Mouse (Mus musculus): ENCODE data around the gene Dusp16. TPM values are rescaled to one million over a fixed set of nuclear protein-coding genes. Genes with fewer than 3 reads are reported as not detected.

The Dusp16 gene
- polyA plus RNA-seq, 1 experiment from 2014 or later = 16.7 TPM

- Histone ChIP-seq H3K4me1 (ENCODE audit: control insufficient read depth, insufficient read depth, low read length) (no peaks in the 10 kb centered on the region), H3K27me3 (ENCODE audit: control insufficient read depth, insufficient read depth, low read length) (no peaks in the 10 kb centered on the region), H3K4me2 (ENCODE audit: low read depth) (no peak overlapping the region), H3K36me3 (ENCODE audit: control insufficient read depth, insufficient read depth, low read length) (peaks cover 5% of the 10 kb centered on the region), H3K27ac (ENCODE audit: low read depth, low read length) (no peak overlapping the region), H3K4me3 (ENCODE audit: low read depth, low read length) (no peak overlapping the region), H3K9me3 (ENCODE audit: control insufficient read depth, low read length) (no peaks in the 10 kb centered on the region), H3K9ac (ENCODE audit: low read length) (no peak overlapping the region)
- ATAC-seq (ENCODE audit: insufficient read depth, low FRiP score, low TSS enrichment) = no peak
- no peak for DNase-seq (ENCODE audit: low spot score)
- WGBS = 92% methylated on average over 11 of the region's 11 CpGs
Measured at GRCm38 (mm10) chr6:134718668-134719065, 73.8 kb downstream of the Dusp16 start.

GRCm38 (mm10) chr6:134717886-134718667 is 74.3 kb downstream of the Dusp16 start:
- DNase-seq (ENCODE audit: low spot score) = no peak
- Histone ChIP-seq H3K27ac (ENCODE audit: low read depth, low read length) (no peak overlapping the region), H3K9me3 (ENCODE audit: control insufficient read depth, low read length) (no peaks in the 10 kb centered on the region), H3K4me2 (ENCODE audit: low read depth) (no peak overlapping the region), H3K4me1 (ENCODE audit: control insufficient read depth, insufficient read depth, low read length) (no peaks in the 10 kb centered on the region; the same call in 1 of the 2 replicates), H3K27me3 (ENCODE audit: control insufficient read depth, insufficient read depth, low read length) (no peaks in the 10 kb centered on the region), H3K9ac (ENCODE audit: low read length) (no peak overlapping the region), H3K36me3 (ENCODE audit: control insufficient read depth, insufficient read depth, low read length) (peaks cover 5% of the 10 kb centered on the region), H3K4me3 (ENCODE audit: low read depth, low read length) (no peak overlapping the region)
- ATAC-seq (ENCODE audit: insufficient read depth, low FRiP score, low TSS enrichment) = no peak
- WGBS = 94% methylated on average over 20 of the region's 20 CpGs

GRCm38 (mm10) chr6:134716168-134716587 is 76.2 kb downstream of the Dusp16 start:
- Histone ChIP-seq H3K4me2 (ENCODE audit: low read depth) (no peak overlapping the region), H3K9ac (ENCODE audit: low read length) (no peak overlapping the region), H3K9me3 (ENCODE audit: control insufficient read depth, low read length) (no peaks in the 10 kb centered on the region), H3K4me1 (ENCODE audit: control insufficient read depth, insufficient read depth, low read length) (no peaks in the 10 kb centered on the region; the same call in 1 of the 2 replicates), H3K4me3 (ENCODE audit: low read depth, low read length) (no peak overlapping the region), H3K27ac (ENCODE audit: low read depth, low read length) (no peak overlapping the region), H3K27me3 (ENCODE audit: control insufficient read depth, insufficient read depth, low read length) (no peaks in the 10 kb centered on the region), H3K36me3 (ENCODE audit: control insufficient read depth, insufficient read depth, low read length) (peaks cover 5% of the 10 kb centered on the region)
- no peak for ATAC-seq (ENCODE audit: insufficient read depth, low FRiP score, low TSS enrichment)
- DNase-seq (ENCODE audit: low spot score) = no peak
- 92% methylated on average over 6 of the region's 6 CpGs for WGBS

GRCm38 (mm10) chr6:134713897-134714296 is 78.5 kb downstream of the Dusp16 start:
- DNase-seq (ENCODE audit: low spot score) = no peak
- H3K4me1 ChIP-seq (ENCODE audit: control insufficient read depth, insufficient read depth, low read length) = no peaks in the 10 kb centered on the region; the same call in 1 of the 2 replicates
- no peaks in the 10 kb centered on the region for H3K9me3 ChIP-seq (ENCODE audit: control insufficient read depth, low read length)
- peak; percentile 54 for ATAC-seq (ENCODE audit: insufficient read depth, low FRiP score, low TSS enrichment)
- no peak overlapping the region for H3K9ac ChIP-seq (ENCODE audit: low read length)
- H3K4me3 ChIP-seq (ENCODE audit: low read depth, low read length) = no peak overlapping the region
- H3K27me3 ChIP-seq (ENCODE audit: control insufficient read depth, insufficient read depth, low read length) = no peaks in the 10 kb centered on the region
- 38% methylated on average over 1 of the region's 1 CpGs for WGBS
- H3K4me2 ChIP-seq (ENCODE audit: low read depth) = no peak overlapping the region
- H3K27ac ChIP-seq (ENCODE audit: low read depth, low read length) = no peak overlapping the region
- H3K36me3 ChIP-seq (ENCODE audit: control insufficient read depth, insufficient read depth, low read length) = peaks cover 5% of the 10 kb centered on the region

- no peak for ATAC-seq (ENCODE audit: insufficient read depth, low FRiP score, low TSS enrichment)
- H3K9me3 ChIP-seq (ENCODE audit: control insufficient read depth, low read length) = no peaks in the 10 kb centered on the region
- WGBS = 31% methylated on average over 3 of the region's 3 CpGs
- no peak overlapping the region for H3K4me3 ChIP-seq (ENCODE audit: low read depth, low read length)
- no peak for DNase-seq (ENCODE audit: low spot score)
- H3K36me3 ChIP-seq (ENCODE audit: control insufficient read depth, insufficient read depth, low read length) = peaks cover 4% of the 10 kb centered on the region
- no peak overlapping the region for H3K4me2 ChIP-seq (ENCODE audit: low read depth)
- H3K27ac ChIP-seq (ENCODE audit: low read depth, low read length) = no peak overlapping the region
- H3K4me1 ChIP-seq (ENCODE audit: control insufficient read depth, insufficient read depth, low read length) = no peaks in the 10 kb centered on the region; the same call in 1 of the 2 replicates
- no peaks in the 10 kb centered on the region for H3K27me3 ChIP-seq (ENCODE audit: control insufficient read depth, insufficient read depth, low read length)
- no peak overlapping the region for H3K9ac ChIP-seq (ENCODE audit: low read length)
Measured at GRCm38 (mm10) chr6:134713321-134713720, 79.1 kb downstream of the Dusp16 start.

- DNase-seq (ENCODE audit: low spot score) = no peak
- no peaks in the 10 kb centered on the region; the same call in 1 of the 2 replicates for H3K4me1 ChIP-seq (ENCODE audit: control insufficient read depth, insufficient read depth, low read length)
Measured at GRCm38 (mm10) chr6:134710020-134710419, 82.4 kb downstream of the Dusp16 start.

GRCm38 (mm10) chr6:134706467-134706866 is 86.0 kb downstream of the Dusp16 start:
- Histone ChIP-seq H3K4me3 (ENCODE audit: low read depth, low read length) (no peak overlapping the region), H3K36me3 (ENCODE audit: control insufficient read depth, insufficient read depth, low read length) (no peaks in the 10 kb centered on the region), H3K27ac (ENCODE audit: low read depth, low read length) (no peak overlapping the region), H3K27me3 (ENCODE audit: control insufficient read depth, insufficient read depth, low read length) (no peaks in the 10 kb centered on the region), H3K4me1 (ENCODE audit: control insufficient read depth, insufficient read depth, low read length) (no peaks in the 10 kb centered on the region), H3K4me2 (ENCODE audit: low read depth) (no peak overlapping the region), H3K9me3 (ENCODE audit: control insufficient read depth, low read length) (no peaks in the 10 kb centered on the region), H3K9ac (ENCODE audit: low read length) (no peak overlapping the region)
- 89% methylated on average over 4 of the region's 4 CpGs for WGBS
- DNase-seq (ENCODE audit: low spot score) = no peak
- ATAC-seq (ENCODE audit: insufficient read depth, low FRiP score, low TSS enrichment) = no peak

More at GRCm38 (mm10) chr6:134710020-134710419, 82.4 kb downstream of the Dusp16 start:
- Histone ChIP-seq H3K4me3 (ENCODE audit: low read depth, low read length) (no peak overlapping the region), H3K9ac (ENCODE audit: low read length) (no peak overlapping the region), H3K27ac (ENCODE audit: low read depth, low read length) (no peak overlapping the region), H3K4me2 (ENCODE audit: low read depth) (no peak overlapping the region), H3K27me3 (ENCODE audit: control insufficient read depth, insufficient read depth, low read length) (no peaks in the 10 kb centered on the region), H3K9me3 (ENCODE audit: control insufficient read depth, low read length) (no peaks in the 10 kb centered on the region), H3K36me3 (ENCODE audit: control insufficient read depth, insufficient read depth, low read length) (no peaks in the 10 kb centered on the region)
- 89% methylated on average over 15 of the region's 15 CpGs for WGBS
- ATAC-seq (ENCODE audit: insufficient read depth, low FRiP score, low TSS enrichment) = no peak

GRCm38 (mm10) chr6:134703053-134703690 is 89.3 kb downstream of the Dusp16 start:
- 87% methylated on average over 4 of the region's 4 CpGs for WGBS
- H3K27me3 ChIP-seq (ENCODE audit: control insufficient read depth, insufficient read depth, low read length) = no peaks in the 10 kb centered on the region

GRCm38 (mm10) chr6:134702184-134702583 is 90.2 kb downstream of the Dusp16 start:
- 97% methylated on average over 7 of the region's 7 CpGs for WGBS
- no peak for ATAC-seq (ENCODE audit: insufficient read depth, low FRiP score, low TSS enrichment)
- no peaks in the 10 kb centered on the region for H3K4me1 ChIP-seq (ENCODE audit: control insufficient read depth, insufficient read depth, low read length)
- no peak overlapping the region for H3K4me2 ChIP-seq (ENCODE audit: low read depth)
- H3K36me3 ChIP-seq (ENCODE audit: control insufficient read depth, insufficient read depth, low read length) = no peaks in the 10 kb centered on the region
- H3K27ac ChIP-seq (ENCODE audit: low read depth, low read length) = no peak overlapping the region
- no peak for DNase-seq (ENCODE audit: low spot score)
- H3K9ac ChIP-seq (ENCODE audit: low read length) = no peak overlapping the region
- no peak overlapping the region for H3K4me3 ChIP-seq (ENCODE audit: low read depth, low read length)
- no peaks in the 10 kb centered on the region for H3K9me3 ChIP-seq (ENCODE audit: control insufficient read depth, low read length)
- no peaks in the 10 kb centered on the region for H3K27me3 ChIP-seq (ENCODE audit: control insufficient read depth, insufficient read depth, low read length)

More at GRCm38 (mm10) chr6:134703053-134703690, 89.3 kb downstream of the Dusp16 start:
- Histone ChIP-seq H3K4me2 (ENCODE audit: low read depth) (no peak overlapping the region), H3K4me3 (ENCODE audit: low read depth, low read length) (no peak overlapping the region), H3K27ac (ENCODE audit: low read depth, low read length) (no peak overlapping the region), H3K9me3 (ENCODE audit: control insufficient read depth, low read length) (no peaks in the 10 kb centered on the region), H3K4me1 (ENCODE audit: control insufficient read depth, insufficient read depth, low read length) (no peaks in the 10 kb centered on the region), H3K9ac (ENCODE audit: low read length) (no peak overlapping the region), H3K36me3 (ENCODE audit: control insufficient read depth, insufficient read depth, low read length) (no peaks in the 10 kb centered on the region)
- DNase-seq (ENCODE audit: low spot score) (no peak), ATAC-seq (ENCODE audit: insufficient read depth, low FRiP score, low TSS enrichment) (no peak)

Data from neural tube, embryonic 11.5 days (tissue).